Mouse (Mus musculus): ENCODE results near the gene Ap2s1.

Ap2s1 gene

GRCm38 (mm10) chr7:16793010-16793725 lies 55.0 kb downstream of the Ap2s1 start:
- DNase-seq (ENCODE audit: low spot score in 2 of 2): no peak

GRCm38 (mm10) chr7:16794886-16795285 lies 56.7 kb downstream of the Ap2s1 start:
- DNase-seq (ENCODE audit: low spot score in 2 of 2): no peak

Data from cerebellum, postnatal 4 days (tissue).